Mouse (Mus musculus) hindbrain, embryonic 12.5 days (tissue): ENCODE measurements around the gene App. TPM values are rescaled to one million over a fixed set of nuclear protein-coding genes. Genes with fewer than 3 reads are reported as not detected.

Experiments used
- ATAC-seq: fragments of 200-750 bp; cut with Nextera tagmentation; 2 replicates; pipeline ENCODE4 v1.8.0; 2017; ENCODE audit warnings: moderate TSS enrichment; ENCODE audit not compliant: low FRiP score
- H3K27ac ChIP-seq: fragments of 300-500 bp; sonication (generic); 2 replicates; pipeline ENCODE4 v1.5.1; 2016; ENCODE audit warnings: mild to moderate bottlenecking
- H3K27me3 ChIP-seq: fragments of 300-500 bp; sonication (generic); 2 replicates; pipeline ENCODE4 v1.6.1; 2016; ENCODE audit warnings: mild to moderate bottlenecking
- H3K36me3 ChIP-seq: fragments of 300-500 bp; sonication (generic); 2 replicates; pipeline ENCODE4 v1.6.1; 2016; ENCODE audit warnings: mild to moderate bottlenecking
- H3K4me1 ChIP-seq: fragments of 300-500 bp; sonication (generic); 2 replicates; pipeline ENCODE4 v1.6.1; 2016
- H3K4me2 ChIP-seq: fragments of 300-500 bp; sonication (generic); replicated peaks from 2 replicates; pipeline ENCODE4 v1.6.1; 2016; ENCODE audit warnings: mild to moderate bottlenecking
- H3K4me3 ChIP-seq: fragments of 300-500 bp; sonication (generic); 2 replicates; pipeline ENCODE4 v1.5.1; 2016; ENCODE audit warnings: mild to moderate bottlenecking
- H3K9ac ChIP-seq: fragments of 300-500 bp; sonication (generic); 2 replicates; pipeline ENCODE4 v1.6.1; 2016; ENCODE audit warnings: mild to moderate bottlenecking, moderate library complexity
- H3K9me3 ChIP-seq: fragments of 300-500 bp; sonication (generic); replicated peaks from 2 replicates; pipeline ENCODE4 v1.6.1; 2016; ENCODE audit warnings: mild to moderate bottlenecking
- WGBS: fragments of 180-500 bp; shearing (Covaris S2); methylation state at CpG from one replicate; pipeline ENCODE4 v1.1.7; 2016; 5-methylcytosine and 5-hydroxymethylcytosine counted together
- polyA plus RNA-seq: library from polyadenylated mRNA; unstranded; fragments of >200 nt; fragmentation: Nextera tagmentation; extraction: Ambion mirVana; gene quantifications from 2 replicates; pipeline ENCODE4 v1.2.1, GENCODE M21; 2016

App gene
- 313 and 317 TPM in 2 replicates for polyA plus RNA-seq

DNA sequence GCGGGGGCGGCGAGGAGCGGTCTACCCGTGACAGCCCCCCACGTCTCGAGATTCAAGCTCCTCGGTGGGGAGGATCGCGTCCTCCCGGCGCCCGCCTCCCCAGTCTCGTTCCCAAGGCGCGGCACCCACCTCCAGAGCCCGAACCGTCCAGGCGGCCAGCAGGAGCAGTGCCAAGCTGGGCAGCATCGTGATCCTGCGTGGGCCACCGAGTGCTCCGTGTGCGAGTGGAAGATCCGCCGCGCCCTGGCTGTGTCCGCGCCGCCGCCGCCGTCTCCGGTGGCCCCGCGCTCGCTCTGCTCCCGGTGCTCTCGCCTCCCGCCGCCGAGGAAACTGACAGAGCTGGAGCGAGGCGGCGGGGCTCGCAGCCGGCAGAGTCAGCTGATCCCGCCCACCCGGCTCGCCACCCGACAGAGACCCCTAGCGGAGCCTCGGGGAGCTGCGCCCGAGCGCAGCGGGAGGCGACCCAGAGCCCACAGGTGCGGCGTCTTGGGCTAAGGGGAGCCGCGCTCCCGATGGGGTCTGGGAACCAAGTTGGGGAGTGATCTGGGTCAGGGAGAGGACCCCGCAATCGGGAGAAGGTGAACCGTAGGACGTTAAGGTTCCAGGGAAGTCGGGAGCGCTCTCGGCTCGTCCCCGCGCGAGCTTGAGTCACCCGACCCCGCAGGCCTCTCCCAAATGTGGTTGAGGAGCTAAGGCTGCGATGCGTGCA, at the start of gene App:
Gene App, minus strand, starts transcription at position 394 of the 709 bp plus-strand sequence.
- Histone ChIP-seq H3K4me1 (peaks cover 24% of the 10 kb centered on the region), H3K9me3 (no peaks in the 10 kb centered on the region), H3K27me3 (no peaks in the 10 kb centered on the region), H3K4me3 (peak within 1 kb of the TSS; percentile 94), H3K36me3 (0 out of 2 replicates have a peak, but pooled peaks cover 1% of the 10 kb centered on the region), H3K27ac (peak within 1 kb of the TSS; percentile 93), H3K9ac (peak within 1 kb of the TSS; percentile 98), H3K4me2 (peak within 1 kb of the TSS; percentile 59)
- under 1% methylated on average over 72 of the region's 78 CpGs for WGBS
- ATAC-seq, result peak; percentile 86

DNA sequence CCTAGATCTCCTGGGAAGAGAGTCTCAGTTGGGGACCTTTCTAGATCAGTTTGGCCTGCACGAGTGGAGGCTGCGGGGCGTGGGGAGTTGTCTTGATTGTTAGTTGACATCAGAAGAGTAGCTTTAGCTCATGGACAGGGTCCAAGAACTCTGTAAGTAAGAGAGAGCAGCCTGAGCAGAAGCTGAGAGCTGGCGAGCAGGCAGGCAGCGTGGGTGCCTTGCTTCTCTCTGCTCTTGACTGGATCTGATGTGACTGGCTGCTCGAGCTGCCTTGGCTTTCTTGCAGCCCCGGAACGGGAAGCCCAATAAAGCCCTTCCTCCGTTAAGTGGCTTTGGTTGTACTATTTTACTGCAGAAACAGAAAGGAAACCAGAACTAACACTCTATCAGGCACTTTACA, 42.3 kb upstream of the App start:
- Histone ChIP-seq H3K4me1 (no peaks in the 10 kb centered on the region), H3K4me2 (no peak overlapping the region), H3K27ac (no peak overlapping the region), H3K9ac (no peak overlapping the region), H3K9me3 (no peaks in the 10 kb centered on the region), H3K4me3 (no peak overlapping the region), H3K27me3 (no peaks in the 10 kb centered on the region), H3K36me3 (no peaks in the 10 kb centered on the region)
- ATAC-seq, result no peak
- WGBS, result 83% methylated on average over 9 of the region's 9 CpGs

DNA sequence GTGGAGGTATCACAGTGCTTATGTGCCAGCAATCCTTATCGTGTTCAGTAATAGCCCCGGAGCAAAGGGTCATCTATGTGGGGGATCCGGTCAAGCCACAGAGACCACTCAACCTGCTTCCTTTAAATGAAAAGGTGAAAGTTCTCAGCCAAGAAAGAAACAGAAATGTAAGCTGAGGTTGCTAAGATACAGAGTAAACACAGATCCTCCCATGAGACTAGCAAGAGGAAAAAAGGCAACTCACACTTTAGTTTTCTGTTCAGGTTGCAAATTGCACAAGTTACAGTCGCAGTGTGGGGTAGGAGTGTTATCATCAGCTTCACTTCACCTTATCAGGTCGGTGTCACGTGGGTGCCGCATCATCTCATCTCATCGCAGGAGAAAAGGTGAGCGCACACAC, 41.6 kb upstream of the App start:
- Histone ChIP-seq H3K27ac (no peak overlapping the region), H3K4me3 (no peak overlapping the region), H3K9ac (no peak overlapping the region), H3K36me3 (no peaks in the 10 kb centered on the region), H3K4me2 (no peak overlapping the region), H3K27me3 (no peaks in the 10 kb centered on the region), H3K4me1 (no peaks in the 10 kb centered on the region), H3K9me3 (no peaks in the 10 kb centered on the region)
- no peak for ATAC-seq
- WGBS, result 81% methylated on average over 9 of the region's 9 CpGs

DNA sequence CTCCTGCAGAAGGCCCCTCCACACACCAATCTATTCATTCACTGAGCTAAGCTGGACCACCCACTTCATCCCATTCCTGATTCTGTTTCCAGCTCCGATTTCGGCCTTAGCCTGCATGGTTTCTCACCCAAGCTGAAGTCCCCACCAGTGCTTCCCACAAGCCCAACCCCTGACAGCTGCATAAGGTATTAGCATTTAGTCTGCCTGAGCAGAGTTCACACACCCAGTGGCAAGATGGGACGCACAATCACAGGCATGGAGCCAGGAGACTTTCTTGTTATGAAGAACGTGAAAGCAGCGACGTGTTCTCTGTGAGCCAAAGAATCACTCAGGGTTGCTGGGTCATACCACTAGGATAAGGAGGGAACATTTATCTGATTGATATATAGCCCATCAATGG, 22.1 kb upstream of the App start:
- H3K9me3 ChIP-seq, result no peaks in the 10 kb centered on the region
- no peak overlapping the region for H3K27ac ChIP-seq
- 80% methylated on average over 6 of the region's 6 CpGs for WGBS
- H3K4me3 ChIP-seq, result no peak overlapping the region
- H3K27me3 ChIP-seq, result no peaks in the 10 kb centered on the region
- no peak overlapping the region for H3K9ac ChIP-seq
- no peaks in the 10 kb centered on the region for H3K36me3 ChIP-seq
- ATAC-seq, result no peak
- no peak overlapping the region for H3K4me2 ChIP-seq
- no peaks in the 10 kb centered on the region for H3K4me1 ChIP-seq

DNA sequence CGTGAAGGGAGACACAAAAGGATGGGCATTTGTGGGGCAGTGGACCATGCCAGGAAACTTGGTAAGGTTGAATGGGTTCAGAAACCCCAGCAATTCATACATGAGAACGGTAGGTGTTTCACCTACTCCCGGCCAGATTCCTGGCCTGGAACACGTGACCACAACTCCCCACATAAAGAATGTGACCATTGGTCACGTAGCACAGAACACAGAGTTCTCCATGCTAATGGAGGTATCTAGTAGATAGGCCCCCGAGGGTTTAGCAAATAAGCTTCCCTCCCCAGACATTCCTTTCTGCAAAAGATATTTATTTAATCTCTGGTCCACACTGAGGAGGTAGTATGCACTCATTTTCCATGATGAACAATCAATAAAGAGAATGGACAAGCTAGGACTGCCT, 21.6 kb upstream of the App start:
- no peak for ATAC-seq
- Histone ChIP-seq H3K9ac (no peak overlapping the region), H3K4me1 (no peaks in the 10 kb centered on the region), H3K36me3 (no peaks in the 10 kb centered on the region), H3K9me3 (no peaks in the 10 kb centered on the region), H3K4me2 (no peak overlapping the region), H3K27ac (no peak overlapping the region), H3K4me3 (no peak overlapping the region), H3K27me3 (no peaks in the 10 kb centered on the region)
- WGBS, result 78% methylated on average over 6 of the region's 6 CpGs

DNA sequence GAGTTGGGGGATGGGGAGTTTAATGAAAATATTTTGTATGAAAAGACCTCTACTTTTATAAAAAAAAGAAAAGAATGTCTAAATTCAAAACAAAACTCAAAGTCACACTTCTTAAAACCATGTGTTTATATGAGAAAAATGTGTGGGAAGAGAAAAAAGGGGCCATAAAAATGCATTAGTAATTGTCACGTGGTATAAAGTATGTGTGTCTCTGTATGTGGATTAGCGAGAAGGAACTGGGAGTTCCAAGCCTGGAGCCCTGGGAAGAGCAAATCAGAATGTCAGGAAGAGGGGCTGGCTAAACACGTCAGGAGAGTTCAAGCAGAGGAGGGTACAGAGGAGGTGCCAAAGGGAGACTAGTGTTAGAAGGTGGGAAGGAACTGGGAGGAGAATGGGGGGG, 7.9 kb upstream of the App start:
- Histone ChIP-seq H3K36me3 (no peaks in the 10 kb centered on the region), H3K27ac (no peak overlapping the region), H3K4me3 (no peak overlapping the region), H3K4me2 (no peak overlapping the region), H3K9me3 (no peaks in the 10 kb centered on the region), H3K27me3 (no peaks in the 10 kb centered on the region), H3K9ac (no peak overlapping the region), H3K4me1 (no peaks in the 10 kb centered on the region)
- 77% methylated on average over 3 of the region's 3 CpGs for whole genome bisulfite sequencing
- no peak for ATAC-seq

DNA sequence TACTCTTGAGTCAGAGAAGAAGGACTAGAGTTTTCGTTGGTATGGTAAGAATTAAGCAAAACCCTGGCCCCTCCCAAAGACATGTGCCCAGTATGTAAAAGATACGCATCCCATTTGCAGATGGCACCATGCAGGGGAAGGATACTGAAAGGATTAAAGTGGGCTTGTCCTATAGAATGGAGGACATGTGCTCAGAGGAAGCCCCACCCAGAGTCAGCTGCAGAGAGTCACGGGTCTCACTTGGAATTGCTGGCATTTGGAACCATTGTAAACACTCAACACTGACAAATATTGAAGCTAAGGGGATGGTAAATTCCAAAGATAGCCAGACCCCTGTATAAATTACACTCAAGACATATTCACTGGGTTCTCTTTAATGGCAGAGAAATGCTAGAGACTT, 7.1 kb upstream of the App start:
- Histone ChIP-seq H3K27me3 (no peaks in the 10 kb centered on the region), H3K27ac (no peak overlapping the region), H3K4me1 (no peaks in the 10 kb centered on the region), H3K4me2 (no peak overlapping the region), H3K9ac (no peak overlapping the region), H3K36me3 (no peaks in the 10 kb centered on the region), H3K9me3 (no peaks in the 10 kb centered on the region), H3K4me3 (no peak overlapping the region)
- ATAC-seq, result no peak
- 80% methylated on average over 3 of the region's 3 CpGs for WGBS

DNA sequence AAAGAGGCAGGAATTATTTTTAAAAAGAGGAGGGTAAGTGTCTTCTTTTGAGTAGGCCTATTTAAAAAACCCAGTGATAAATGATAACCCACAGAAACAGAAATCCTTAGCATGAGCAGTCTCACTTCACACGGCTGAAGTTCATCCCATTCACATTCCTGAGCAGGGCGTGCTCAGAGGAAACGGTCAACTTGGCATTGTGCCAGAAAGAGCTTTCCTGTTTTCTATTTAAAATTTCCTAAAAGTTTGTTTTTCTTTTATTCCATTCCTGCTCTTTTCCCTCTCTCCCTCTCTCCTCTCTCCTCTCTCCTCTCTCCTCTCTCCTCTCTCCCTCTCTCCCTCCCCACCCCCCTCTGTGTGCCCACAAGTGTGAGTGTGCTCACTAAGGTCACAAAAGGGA, 3.1 kb upstream of the App start:
- H3K9ac ChIP-seq, result no peak overlapping the region
- H3K4me2 ChIP-seq, result no peak overlapping the region
- H3K4me1 ChIP-seq, result no peaks in the 10 kb centered on the region
- no peaks in the 10 kb centered on the region for H3K36me3 ChIP-seq
- H3K4me3 ChIP-seq, result no peak overlapping the region
- H3K27ac ChIP-seq, result no peak overlapping the region
- H3K9me3 ChIP-seq, result no peaks in the 10 kb centered on the region
- no peaks in the 10 kb centered on the region for H3K27me3 ChIP-seq
- no peak for ATAC-seq
- 60% methylated on average over 3 of the region's 3 CpGs for WGBS

DNA sequence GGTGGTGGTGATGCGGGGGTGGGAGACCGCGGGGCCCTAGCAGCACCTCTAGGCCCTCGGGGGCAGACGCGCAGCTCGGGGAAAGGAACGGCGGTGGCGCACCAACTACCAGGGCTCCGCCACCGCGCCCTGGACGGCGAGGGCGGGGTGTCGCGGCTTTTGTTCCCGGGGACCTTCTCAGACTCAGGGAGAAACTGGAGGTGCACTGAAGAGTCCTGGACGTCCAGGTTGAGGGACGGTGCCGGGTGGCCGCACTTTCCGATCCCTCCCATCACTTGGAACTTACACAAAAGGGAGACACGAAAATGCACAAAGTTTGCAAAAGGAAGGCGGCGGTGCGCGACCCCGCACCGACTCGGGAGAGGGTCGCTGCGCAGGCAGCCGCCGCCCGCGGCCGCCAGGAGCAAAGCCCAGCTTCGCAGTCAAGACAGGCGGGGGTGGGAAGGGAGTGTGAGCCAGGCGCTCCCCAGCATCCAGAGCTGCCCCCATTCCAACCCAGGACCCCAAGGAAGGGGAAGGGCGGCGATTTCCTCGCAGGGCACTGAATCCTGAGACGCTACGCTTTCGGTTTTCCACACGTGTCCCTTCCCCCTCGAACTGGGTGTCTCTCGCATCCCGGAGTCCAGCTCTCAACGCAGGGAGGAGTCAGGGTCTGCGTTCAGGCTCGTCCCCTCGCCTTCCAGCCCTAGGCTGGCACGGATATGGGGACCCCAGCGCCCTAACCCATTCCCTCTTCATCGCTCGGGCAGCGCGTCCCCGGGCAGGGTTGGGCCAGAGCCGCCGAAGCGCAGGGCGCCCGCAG, 794 bp downstream of the App start:
- WGBS, result under 1% methylated on average over 68 of the region's 68 CpGs
- peaks cover 25% of the 10 kb centered on the region for H3K4me1 ChIP-seq
- peak overlapping the region; percentile 98 for H3K9ac ChIP-seq
- peak overlapping the region; percentile 94 for H3K4me3 ChIP-seq
- peak overlapping the region; percentile 93 for H3K27ac ChIP-seq
- no peaks in the 10 kb centered on the region for H3K27me3 ChIP-seq
- peak overlapping the region; percentile 59 for H3K4me2 ChIP-seq
- peak; percentile 81 for ATAC-seq
- no peaks in the 10 kb centered on the region for H3K9me3 ChIP-seq
- H3K36me3 ChIP-seq, result 0 out of 2 replicates have a peak, but pooled peaks cover 3% of the 10 kb centered on the region

DNA sequence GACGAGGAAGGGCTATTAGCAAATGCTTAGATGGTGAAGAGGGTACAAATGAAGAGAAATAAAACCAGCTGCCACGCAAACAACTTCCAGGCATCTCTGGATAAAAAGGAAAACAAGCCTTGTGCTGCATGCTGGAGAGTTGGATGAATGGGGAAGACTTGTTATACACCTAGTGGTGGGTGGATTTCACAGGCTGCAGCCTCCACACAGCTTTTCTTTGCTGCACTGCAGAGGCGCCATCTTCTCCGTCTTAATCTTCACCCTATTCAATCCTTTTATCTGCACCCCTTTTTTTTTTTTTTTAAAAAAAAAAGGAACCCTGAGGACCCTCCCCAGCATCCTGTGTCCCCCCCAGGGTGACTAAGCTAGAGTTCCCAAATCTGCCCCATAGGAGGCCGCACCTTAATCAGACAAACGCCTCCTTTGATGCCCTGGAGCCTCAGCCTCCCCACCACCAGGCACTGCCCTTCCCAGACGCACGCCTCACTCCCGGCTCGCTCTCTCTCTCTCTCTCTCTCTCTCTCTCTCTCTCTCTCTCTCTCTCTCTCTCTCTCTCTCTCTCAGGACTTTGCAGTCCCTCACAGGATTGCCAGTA, 1.5 kb downstream of the App start:
- Histone ChIP-seq H3K27me3 (no peaks in the 10 kb centered on the region), H3K9me3 (no peaks in the 10 kb centered on the region), H3K9ac (peak overlapping the region; percentile 98), H3K36me3 (peaks cover 7% of the 10 kb centered on the region; the same call in 1 of the 2 replicates), H3K4me2 (peak overlapping the region; percentile 59), H3K4me1 (peaks cover 25% of the 10 kb centered on the region), H3K4me3 (peak overlapping the region; percentile 94), H3K27ac (peak overlapping the region; percentile 93)
- ATAC-seq, result peak; percentile 72
- under 1% methylated on average over 8 of the region's 10 CpGs for WGBS

DNA sequence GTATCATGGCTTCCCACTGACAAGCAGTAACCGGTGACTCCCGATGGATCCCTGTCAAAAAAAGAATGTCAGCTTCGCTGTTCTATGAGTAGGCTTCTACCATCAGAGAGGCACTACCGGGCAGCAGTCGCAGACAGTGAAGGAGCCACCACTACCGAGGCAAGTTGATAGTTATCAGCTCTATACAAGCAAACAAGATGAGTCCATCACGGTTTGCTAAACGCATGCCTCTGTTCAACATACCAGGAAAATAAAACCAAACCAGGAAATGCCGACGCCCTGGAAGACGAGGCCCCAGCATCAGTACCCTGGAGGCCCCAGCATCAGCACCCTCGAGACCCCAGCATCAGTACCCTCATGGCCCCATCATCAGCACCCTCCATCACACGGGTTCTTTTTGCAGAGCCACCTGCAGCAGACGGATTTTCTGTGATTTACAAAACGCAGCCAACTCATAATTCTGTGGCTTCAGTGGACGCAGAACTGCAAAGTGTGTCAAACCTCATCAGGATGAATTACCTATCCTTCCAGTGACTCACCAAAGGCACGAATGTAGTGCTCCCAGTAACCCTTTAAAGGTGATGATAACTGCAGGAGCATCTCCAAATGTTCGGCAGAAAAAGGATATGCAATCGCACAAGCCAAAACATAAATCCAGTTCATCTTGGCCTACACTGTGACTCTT, 2.6 kb downstream of the App start:
- ATAC-seq, result no peak
- 54% methylated on average over 19 of the region's 19 CpGs for WGBS
- H3K4me2 ChIP-seq, result peak overlapping the region; percentile 59
- H3K9ac ChIP-seq, result peak overlapping the region; percentile 49
- H3K4me3 ChIP-seq, result peak overlapping the region; percentile 32
- no peaks in the 10 kb centered on the region for H3K27me3 ChIP-seq
- H3K36me3 ChIP-seq, result peaks cover 7% of the 10 kb centered on the region; the same call in 1 of the 2 replicates
- H3K4me1 ChIP-seq, result peaks cover 28% of the 10 kb centered on the region
- no peaks in the 10 kb centered on the region for H3K9me3 ChIP-seq
- H3K27ac ChIP-seq, result peak overlapping the region; percentile 72

DNA sequence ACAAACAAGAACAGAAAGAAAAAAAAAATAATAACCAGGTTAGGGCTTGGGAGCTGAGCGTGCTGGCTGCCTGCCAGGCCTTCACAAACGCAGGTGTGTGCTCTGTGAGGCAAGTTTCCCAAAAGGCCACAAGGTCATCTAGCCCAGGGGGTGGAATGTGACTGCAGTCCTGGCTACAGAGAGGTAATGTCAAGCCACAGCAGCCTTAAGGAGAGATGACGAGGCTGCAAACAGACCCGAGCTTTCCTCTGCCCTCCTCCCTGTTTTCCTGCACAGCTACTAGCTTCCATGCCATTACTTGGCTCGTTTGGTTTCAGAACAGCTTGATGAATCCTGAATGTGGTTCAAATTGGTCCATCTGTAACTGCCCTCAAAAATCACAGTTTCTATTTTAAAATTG, 4.7 kb downstream of the App start:
- no peak for ATAC-seq
- Histone ChIP-seq H3K27ac (no peak overlapping the region), H3K4me3 (no peak overlapping the region), H3K4me2 (no peak overlapping the region), H3K9ac (no peak overlapping the region), H3K36me3 (peaks cover 7% of the 10 kb centered on the region; the same call in 1 of the 2 replicates), H3K27me3 (no peaks in the 10 kb centered on the region), H3K4me1 (peaks cover 33% of the 10 kb centered on the region), H3K9me3 (no peaks in the 10 kb centered on the region)
- 66% methylated on average over 5 of the region's 5 CpGs for WGBS
